Mouse (Mus musculus) CH12.LX (cell line): ENCODE data around the gene Arhgap29.

Experiments
- BHLHE40 ChIP-seq: IDR thresholded peaks from 2 replicates; pipeline ENCODE4 v1.6.1; 2011; ENCODE audit warnings: mild to moderate bottlenecking, low read depth, low read length, improper control_type of control experiment
- CTCF ChIP-seq, 2 experiments: IDR thresholded peaks in 1 of 2; conservative IDR thresholded peaks in 1 of 2; 2 replicates each; pipeline ENCODE4 v1.5.1; 2011 to 2012; ENCODE audit warnings: low read depth in 2 of 2, low read length in 2 of 2, improper control_type of control experiment in 1 of 2, inconsistent platforms in 1 of 2, mild to moderate bottlenecking in 1 of 2, moderate library complexity in 1 of 2
- PAX5 ChIP-seq: IDR thresholded peaks from 2 replicates; pipeline ENCODE4 v1.6.1; 2012; ENCODE audit warnings: low read length, inconsistent platforms, mixed read lengths
- POLR2A ChIP-seq: IDR thresholded peaks from 2 replicates; pipeline ENCODE4 v1.6.1; 2011; ENCODE audit warnings: low read depth, mild to moderate bottlenecking, improper control_type of control experiment, low read length
- RAD21 ChIP-seq: IDR thresholded peaks from 2 replicates; pipeline ENCODE4 v1.6.1; 2011; ENCODE audit warnings: low read depth, mild to moderate bottlenecking, low read length, improper control_type of control experiment, moderate library complexity
- SMC3 ChIP-seq: IDR thresholded peaks from 2 replicates; pipeline ENCODE4 v1.6.1; 2011; ENCODE audit warnings: low read depth, low read length, improper control_type of control experiment
- ZNF384 ChIP-seq: IDR thresholded peaks from 2 replicates; pipeline ENCODE4 v1.6.1; 2012; ENCODE audit warnings: low read depth, low read length, improper control_type of control experiment, inconsistent platforms

DNA sequence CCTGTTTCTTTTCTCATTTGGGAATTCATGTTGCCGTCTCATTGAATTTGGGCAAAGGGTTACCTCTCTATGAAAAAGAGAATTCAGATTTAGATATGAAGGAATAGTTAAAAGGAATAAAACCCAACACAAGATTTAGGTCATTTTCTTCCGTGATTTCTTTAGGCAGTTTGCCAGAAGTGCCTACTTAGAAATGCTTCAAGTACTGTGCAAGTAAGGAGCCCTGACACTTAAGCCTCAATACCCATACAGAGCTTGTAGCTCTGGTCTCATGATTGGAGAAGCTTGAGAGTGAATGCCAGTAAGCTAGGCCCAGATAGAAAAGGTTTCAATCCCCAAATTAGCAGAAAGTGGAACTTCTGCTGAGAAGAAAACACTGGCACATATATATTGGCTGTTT, 2.1 kb downstream of the Arhgap29 start:
- TF ChIP-seq CTCF (conservative IDR thresholded peaks at IDR 0.05 in 1 of 2, IDR thresholded peaks at IDR 0.05 in 1 of 2; ENCODE audit: low read depth in 2 of 2, low read length in 2 of 2) (no peak), PAX5 (no peak), SMC3 (no peak), BHLHE40 (no peak), RAD21 (no peak), POLR2A (no peak), ZNF384 (no peak)
